Mouse (Mus musculus): ENCODE results near the gene Mapk6.
"Not testable (repeated sequence)": the region's sequence is repeated elsewhere in the genome, so short reads cannot be mapped to it uniquely, and the experiment has no call there.

Mapk6 gene

GRCm38 (mm10) chr9:75382825-75383224 is 27.0 kb downstream of the Mapk6 start:
- DNase-seq (ENCODE audit: low spot score in 2 of 2) = no peak

DNA sequence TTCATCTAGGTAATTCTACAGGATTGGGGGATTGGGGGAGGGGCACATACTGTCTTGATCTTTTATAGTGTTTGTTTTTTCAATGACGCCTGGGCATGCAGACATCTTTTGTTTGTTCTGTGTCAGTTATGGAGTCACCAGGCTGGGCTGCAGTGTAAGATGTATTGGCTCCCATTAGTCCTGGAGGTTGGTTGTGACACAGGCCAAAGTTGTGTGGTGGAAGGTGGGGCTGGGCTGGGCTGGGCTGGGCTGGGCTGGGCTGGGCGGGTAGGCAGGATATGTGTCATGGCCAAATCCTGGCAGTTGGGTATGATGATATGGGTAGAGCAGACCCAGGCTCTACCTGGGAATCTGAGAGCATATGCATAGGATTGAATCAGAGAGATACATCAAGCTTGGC is 31.0 kb downstream of the Mapk6 start:
- no peak for DNase-seq (ENCODE audit: low spot score in 2 of 2)

DNA sequence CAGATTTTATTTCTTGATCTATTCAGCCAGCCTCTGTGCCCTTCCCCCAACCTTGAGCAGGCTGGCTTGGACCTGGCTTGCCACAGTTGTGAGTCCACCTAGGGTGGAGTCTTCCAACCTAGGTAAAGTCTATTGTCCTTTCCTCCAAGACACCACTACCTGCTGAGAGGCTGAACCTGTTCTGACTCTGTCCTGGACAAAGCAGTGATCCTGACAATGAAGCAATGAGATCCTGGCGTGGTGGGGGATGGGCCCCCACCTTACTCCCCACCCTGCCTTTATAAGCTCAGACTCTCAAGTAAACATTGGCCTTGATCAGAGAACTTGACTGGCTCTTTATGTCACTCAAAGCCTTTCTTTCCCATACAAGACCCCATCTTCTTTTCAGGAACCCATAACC is 33.4 kb downstream of the Mapk6 start:
- DNase-seq (ENCODE audit: low spot score in 2 of 2) = no peak

DNA sequence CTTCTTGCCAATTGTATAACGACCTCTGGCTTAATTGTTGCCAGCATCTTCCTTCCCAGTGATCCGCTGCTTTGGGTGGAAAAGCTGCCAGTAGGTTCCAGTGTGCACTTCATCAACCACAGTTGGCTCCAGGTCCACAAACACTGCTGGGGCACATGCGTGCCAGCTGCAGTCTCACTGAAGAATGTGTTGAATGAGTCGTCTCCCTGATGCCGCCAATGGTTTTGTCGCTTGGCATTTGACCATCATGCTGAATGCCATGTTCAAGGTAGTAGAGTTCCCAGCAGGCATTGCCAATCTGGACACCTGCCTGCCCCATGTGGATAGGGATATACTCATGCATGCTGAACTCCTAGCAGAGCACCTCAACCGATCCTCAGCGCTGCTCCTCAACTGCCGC is 34.2 kb downstream of the Mapk6 start:
- no peak for DNase-seq (ENCODE audit: low spot score in 2 of 2)

DNA sequence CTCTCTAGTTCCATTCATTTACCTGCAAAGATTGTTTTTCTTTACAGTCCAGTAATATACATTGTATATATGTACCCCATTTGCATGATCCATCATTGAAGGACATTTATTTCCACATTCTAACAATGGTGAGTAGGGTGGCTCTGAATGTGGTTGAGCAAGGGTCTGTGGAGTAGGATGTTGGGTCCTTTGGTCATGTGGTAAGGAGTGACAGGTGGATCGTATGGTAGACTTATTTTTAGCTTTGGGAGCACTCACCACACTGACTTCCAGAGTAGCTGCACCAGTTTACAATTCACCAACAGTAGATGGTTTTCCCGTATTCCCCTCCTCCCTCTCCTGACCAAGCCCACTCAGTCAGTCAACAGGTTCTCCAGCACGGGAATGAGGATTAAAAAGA is 41.0 kb downstream of the Mapk6 start:
- no peak for DNase-seq (ENCODE audit: low spot score in 2 of 2)

DNA sequence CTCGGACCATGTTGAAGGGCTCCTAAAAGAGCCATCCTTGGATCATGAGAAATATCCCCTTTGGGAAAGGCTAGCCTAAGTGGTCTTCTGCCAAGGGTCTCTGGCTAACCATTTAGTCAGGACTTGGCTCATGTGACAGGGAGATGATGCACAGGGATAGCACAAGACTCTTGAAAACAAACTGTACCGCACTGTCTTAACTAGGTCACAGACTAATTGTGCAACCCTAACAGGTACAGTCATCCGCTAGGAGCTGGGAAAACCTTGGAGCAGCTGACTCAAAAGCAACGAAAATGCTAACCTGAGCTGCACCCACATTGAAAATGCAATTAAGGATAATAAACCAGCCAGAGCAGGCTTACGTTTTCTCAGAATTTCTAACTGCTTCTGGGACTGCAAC is 43.6 kb downstream of the Mapk6 start:
- no peak for DNase-seq (ENCODE audit: low spot score in 2 of 2)

DNA sequence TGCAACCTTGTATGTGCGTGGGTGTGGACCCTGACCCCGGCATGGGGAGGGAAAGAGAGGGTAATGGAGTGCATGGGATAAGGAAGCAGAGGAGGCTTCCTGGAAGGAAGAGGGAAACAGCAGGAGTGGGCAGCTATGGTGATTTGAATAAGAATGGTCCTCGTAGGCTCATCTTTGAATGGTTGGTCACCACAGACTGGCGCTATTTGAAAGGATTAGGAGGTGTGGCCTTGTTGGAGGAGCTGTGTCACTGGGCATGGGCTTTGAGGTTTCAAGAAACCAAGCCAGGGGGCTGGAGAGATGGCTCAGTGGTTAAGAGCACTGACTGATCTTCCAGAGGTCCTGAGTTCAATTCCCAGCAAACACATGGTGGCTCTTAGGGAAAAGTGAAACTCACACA is 44.6 kb downstream of the Mapk6 start:
- no peak for DNase-seq (ENCODE audit: low spot score in 2 of 2)

DNA sequence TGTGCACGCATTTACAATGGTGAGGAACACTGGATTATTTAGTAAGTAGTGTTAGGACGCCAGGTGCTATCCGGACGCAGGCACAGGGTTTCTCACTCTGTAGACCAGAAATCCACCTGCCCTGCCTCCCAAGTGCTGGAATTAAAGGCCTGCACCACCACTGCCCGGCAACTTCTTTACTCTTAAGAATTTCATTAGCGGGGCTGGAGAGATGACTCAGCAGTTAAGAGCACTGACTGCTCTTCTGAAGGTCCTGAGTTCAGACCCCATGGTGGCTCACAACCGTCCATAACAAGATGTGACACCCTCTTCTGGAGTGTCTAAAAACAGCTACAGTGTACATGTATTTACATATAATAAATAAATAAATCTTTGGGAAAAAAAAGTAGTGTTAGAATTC is 46.1 kb downstream of the Mapk6 start:
- not testable (repeated sequence) for DNase-seq (ENCODE audit: low spot score in 2 of 2)

- no peak for DNase-seq (ENCODE audit: low spot score in 2 of 2)
These were observed 46.8 kb downstream of the Mapk6 start for GRCm38 (mm10) chr9:75363001-75363400.

GRCm38 (mm10) chr9:75362201-75362600 is 47.6 kb downstream of the Mapk6 start:
- no peak for DNase-seq (ENCODE audit: low spot score in 2 of 2)

DNA sequence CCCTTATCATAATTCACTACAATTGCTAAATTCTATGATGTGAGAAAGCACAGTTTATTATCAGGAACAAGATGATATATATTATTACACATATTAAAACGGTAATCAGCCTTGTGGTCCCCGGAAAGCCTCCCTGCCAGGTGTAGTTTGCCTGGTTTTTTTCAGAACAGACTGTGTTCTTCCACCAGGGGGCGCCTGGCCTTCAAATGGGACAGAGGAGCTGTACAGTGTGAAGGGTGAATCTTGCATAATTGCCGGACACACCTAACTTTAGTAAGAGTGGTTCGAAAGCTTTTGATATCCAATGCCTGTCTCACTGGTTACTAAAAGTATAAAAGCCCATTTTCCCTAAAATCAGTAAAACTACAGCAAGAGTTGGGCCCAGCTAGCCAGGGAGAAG is 48.1 kb downstream of the Mapk6 start:
- peak in 1 of 2 experiments; percentile 42 for DNase-seq (ENCODE audit: low spot score in 2 of 2)

DNA sequence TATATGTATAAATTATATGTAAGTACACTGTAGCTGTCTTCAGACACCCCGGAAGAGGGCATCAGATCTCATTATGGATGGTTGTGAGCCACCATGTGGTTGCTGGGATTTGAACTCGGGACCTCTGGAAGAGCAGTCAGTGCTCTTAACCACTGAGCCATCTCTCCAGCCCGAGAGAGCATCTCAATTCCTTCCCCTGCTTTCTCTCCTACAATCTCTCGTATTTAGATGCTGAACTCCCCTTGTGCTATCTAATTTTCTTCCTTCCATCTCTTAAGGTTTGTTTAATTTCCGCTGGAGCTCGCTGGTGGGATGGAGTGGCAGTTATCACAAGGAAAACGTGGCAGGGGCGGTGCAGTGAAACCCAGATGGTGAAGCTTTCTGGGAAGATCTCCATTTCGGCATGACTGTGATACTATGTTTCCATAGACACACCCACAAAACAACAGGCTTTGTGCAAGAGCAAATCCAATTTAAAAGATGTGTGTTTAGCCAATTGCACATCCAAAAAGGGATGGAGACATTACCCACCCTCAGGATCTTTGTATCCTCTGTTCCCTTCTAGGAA is 52.6 kb downstream of the Mapk6 start:
- peak; percentile 31 to 60 for DNase-seq (ENCODE audit: low spot score in 2 of 2)

- DNase-seq (ENCODE audit: low spot score in 2 of 2) = no peak
These were observed 54.0 kb downstream of the Mapk6 start for GRCm38 (mm10) chr9:75355783-75356182.

GRCm38 (mm10) chr9:75353094-75353493 is 56.7 kb downstream of the Mapk6 start:
- peak in 1 of 2 experiments; percentile 33 for DNase-seq (ENCODE audit: low spot score in 2 of 2)

- DNase-seq (ENCODE audit: low spot score in 2 of 2) = no peak
These were observed 61.2 kb downstream of the Mapk6 start for GRCm38 (mm10) chr9:75348641-75349040.

DNA sequence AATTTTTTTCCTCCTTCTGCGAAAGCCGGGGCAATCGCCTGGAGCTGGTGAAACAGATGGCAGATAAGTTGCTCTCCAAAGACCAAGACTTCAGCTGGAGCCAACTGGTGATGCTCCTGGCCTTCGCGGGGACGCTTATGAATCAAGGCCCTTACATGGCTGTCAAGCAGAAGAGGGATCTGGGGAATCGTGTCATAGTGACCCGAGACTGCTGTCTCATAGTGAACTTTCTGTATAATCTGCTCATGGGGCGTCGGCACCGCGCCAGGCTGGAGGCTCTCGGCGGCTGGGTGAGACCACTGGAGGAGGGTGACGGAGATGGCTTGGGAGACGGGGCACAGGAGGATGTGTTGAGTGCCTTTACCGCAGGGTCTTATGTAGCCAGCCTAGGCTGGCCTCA is 61.7 kb downstream of the Mapk6 start:
- DNase-seq (ENCODE audit: low spot score in 2 of 2) = no peak

GRCm38 (mm10) chr9:75347458-75347857 is 62.3 kb downstream of the Mapk6 start, which contains the start of gene Bcl2l10:
Gene Bcl2l10, plus strand, starts transcription at chr9:75347758.
- DNase-seq (ENCODE audit: low spot score in 2 of 2) = no peak

- DNase-seq (ENCODE audit: low spot score in 2 of 2) = no peak
These were observed 67.4 kb downstream of the Mapk6 start for GRCm38 (mm10) chr9:75342433-75342832.

DNA sequence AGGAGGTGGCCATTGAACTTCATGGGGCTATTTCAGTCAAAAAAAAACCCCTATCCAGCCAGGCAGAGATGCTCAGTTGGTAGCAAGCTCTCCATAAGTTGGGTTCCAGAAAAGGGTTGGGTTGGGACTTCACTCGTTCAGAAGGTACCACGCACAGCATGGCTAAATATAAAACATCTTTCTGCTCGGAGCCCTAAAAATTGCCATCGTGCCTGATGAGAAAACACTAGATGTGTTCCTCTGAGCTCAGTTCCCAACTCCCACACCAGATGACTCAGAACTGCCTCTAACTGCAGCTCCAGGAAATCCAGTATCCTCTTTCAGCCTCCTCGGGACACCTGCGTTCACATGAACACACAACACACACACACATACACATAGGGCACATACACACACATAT is 71.8 kb downstream of the Mapk6 start:
- DNase-seq (ENCODE audit: low spot score in 2 of 2) = peak; percentile 66 to 84

- DNase-seq (ENCODE audit: low spot score in 2 of 2) = no peak
These were observed 75.4 kb downstream of the Mapk6 start for GRCm38 (mm10) chr9:75334440-75334839.

GRCm38 (mm10) chr9:75330821-75331220 is 79.0 kb downstream of the Mapk6 start:
- DNase-seq (ENCODE audit: low spot score in 2 of 2) = peak; percentile 61 to 69

DNA sequence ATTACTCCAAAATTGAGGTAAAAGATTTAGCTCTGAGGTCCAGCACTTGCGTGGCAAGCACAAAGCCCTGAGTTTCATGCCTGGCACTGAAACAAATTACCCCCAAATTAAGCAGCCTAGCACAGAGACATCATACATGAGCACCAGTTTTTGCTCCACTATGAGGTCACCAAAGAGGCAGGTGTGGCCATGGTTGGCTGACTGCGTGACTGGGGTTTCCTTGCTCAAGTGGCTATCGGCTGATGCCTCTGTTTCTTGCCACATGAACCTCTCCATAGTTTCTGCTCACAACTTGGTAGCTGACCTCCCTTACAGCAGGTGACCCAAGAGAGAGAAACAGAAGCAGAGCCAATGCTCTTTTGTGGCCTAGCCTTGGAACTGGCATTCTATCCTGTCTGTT is 81.8 kb downstream of the Mapk6 start:
- DNase-seq (ENCODE audit: low spot score in 2 of 2) = no peak

- DNase-seq (ENCODE audit: low spot score in 2 of 2) = peak; percentile 35 to 45
These were observed 87.5 kb downstream of the Mapk6 start for GRCm38 (mm10) chr9:75322099-75322885.

GRCm38 (mm10) chr9:75319365-75319764 is 90.4 kb downstream of the Mapk6 start:
- no peak for DNase-seq (ENCODE audit: low spot score in 2 of 2)

Data from frontal cortex, postnatal 36 days (tissue).